Mouse (Mus musculus): ENCODE measurements around the gene Ap1b1.

Gene Ap1b1

DNA sequence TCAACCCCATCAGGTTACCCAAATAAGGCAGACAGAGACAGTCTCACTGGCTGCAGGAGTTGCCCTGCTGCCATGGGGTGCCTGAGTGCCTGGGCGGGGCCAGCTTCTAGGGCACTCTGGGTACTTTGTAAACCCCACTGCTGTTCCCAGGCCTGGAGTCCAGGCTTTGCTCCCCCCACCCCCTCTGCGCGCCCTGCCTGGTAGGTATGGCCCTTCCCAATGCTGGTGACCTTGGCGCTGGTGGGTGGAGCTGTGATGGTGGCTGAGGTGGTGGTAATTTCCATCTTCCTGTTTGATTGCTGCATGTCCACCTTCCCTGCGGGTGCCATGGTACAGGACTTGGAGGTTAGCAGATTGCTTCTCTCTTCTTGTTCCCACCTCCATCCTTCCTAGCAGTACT, 54.0 kb downstream of the Ap1b1 start:
- DNase-seq = no peak

DNA sequence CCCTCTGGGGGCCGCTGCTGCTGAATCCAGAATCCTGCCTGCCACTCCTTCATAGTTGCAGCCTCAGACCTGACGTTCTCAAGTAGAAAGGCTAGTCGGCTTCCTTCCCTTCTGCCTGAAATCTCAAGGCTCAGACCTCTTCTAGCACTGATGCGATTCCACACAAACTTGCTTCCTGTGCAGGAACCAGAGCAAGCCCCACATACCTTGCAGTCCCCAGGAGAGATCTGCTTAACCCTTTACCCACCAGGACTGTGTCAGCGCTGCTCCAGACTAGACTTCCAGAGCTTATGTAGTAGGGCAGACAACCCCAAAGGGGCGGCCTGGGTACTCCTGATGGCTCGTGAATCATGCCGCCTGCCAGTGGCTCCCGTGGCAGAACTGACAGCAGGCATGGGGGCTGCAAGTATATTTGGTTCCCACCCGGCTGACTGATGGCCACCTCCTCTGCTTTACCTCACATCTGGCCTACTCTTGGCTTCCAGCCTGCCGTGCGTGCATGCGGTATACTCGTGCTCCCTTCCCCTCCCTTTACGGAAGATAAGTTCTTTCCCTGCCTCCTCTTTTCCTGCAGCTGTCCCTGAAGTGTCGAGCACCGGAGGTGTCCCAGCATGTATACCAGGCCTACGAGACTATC, 54.6 kb downstream of the Ap1b1 start:
- DNase-seq = no peak

DNA sequence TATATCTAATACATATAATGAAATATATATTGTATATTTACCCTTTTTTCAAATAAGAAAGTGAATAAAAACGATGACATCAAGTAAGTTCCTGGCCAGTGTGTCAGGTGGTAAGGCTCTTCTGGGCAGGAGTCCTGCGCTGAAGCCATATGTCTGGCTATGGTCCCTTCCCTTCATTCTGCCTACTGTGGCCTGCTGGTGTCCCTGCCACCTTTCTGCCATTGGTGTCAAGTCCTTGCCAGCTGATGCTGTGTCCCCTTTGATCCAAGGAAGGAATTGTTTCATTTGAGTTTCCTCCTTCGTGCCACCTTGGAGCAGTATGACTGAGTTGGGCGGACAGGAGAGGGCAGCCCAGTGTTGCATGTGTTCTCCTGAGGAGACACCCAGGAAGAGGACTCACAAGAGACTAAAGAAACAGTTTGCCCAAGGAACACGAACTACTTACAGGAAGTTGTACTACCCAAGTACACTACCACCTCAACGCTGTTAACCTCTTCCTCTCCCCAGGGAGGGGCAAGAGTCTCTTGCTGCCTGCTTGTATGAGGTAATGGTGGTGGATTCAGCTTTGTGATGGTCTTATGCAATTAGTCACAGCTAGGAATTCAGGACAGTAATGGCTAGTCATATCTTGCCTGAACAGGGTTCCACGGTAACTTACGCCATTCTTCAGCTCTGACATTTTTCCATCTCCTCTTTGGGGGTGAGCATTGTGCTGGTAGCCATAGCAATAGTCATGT, 56.2 kb downstream of the Ap1b1 start:
- no peak for DNase-seq

DNA sequence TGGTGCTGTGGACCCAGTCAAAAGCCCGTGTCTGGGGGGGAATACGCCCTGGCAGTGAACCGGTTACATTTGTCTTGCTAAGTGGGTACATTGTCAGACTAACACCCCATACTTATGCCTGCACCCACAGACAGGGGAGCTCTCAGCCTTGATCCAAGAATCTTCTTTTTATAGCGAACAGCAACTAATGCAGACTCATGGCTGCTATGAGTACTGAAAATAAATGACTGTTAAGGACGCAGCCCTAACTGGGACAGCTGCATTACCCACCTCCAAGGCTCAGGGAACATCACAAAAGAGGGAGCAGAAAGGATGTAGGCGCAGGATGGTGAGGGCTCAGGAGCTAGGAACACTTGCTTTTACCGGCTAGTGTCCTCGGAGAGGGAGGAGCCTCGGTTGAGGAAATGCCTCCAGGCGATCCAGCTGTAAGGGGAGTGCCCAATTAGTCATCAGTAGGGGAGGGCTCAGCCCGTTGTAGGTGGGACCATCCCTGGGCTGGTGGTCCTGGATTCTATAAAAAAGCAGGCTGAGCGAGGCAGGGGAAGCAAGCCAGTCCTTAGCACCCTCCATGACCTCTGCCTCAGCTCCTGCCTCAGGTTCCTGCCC, 59.8 kb downstream of the Ap1b1 start:
- no peak for DNase-seq

DNA sequence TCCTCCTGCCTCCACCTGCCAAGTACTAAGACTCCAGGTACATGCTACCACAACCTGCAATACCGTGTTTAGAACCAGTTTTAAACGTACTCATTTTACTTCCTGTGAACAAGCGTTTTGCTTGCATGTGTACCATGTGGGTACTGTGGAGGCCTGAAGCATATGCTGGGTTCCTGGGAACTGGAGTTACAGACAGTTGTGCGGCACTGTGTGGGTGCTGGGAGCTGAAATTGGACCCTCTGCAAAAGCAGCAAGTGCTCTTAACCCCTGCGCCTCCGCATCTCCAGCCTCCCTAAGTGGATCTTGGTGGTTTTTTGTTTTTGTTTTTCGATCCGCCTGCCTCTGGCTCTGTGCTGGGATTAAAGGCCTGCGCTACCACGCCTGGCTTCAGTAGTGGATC, 65.0 kb downstream of the Ap1b1 start:
- DNase-seq = no peak

DNA sequence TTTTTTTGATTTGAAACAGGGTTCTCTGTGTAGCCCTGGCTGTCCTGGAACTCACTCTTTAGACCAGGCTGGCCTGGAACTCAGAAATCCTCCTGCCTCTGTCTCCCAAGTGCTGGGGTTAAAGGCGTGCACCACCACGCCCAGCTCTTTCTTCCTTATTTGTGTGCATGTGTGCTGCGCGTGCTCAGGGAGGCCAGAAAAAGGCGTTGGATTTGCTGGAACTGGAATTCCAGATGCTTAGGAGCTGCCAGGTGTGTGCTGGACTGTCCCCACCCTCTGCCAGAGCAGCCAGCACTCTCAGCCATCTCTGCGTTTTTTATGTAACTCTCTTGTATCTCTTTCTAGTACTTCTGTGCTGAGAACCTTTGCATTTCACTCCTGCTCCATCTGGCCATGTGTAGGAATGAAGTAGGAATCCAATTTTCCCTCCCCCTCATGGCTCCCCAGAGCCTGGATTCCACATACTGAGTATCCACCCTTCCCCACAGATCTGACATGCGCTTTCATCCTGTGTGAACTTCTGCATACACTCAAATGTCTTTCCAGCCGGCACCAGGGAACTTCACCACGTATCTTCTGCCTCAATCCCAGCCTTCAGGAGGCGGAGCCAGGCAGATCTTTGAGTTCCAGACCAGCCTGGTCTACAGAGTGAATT, 65.7 kb downstream of the Ap1b1 start:
- DNase-seq = no peak

DNA sequence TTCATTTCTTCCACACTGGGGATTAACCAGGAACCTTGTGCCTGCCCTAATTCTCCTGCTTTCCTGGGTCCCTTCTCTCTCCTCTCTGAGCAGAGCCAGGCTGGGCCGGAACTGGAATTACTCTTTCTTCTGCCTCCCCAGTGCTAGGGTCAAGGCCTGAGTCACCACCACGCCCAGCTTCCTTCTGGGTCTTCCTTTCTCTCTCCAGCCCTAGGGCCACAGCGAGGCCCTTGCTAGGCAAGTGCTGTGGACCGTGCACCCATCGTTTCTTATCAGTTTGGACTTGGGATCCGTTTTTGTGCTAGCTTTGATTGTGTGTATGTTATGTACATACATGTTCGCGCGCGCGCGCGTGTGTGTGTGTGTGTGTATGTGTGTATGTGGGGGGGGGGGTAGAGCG, 67.5 kb downstream of the Ap1b1 start:
- DNase-seq = no peak

DNA sequence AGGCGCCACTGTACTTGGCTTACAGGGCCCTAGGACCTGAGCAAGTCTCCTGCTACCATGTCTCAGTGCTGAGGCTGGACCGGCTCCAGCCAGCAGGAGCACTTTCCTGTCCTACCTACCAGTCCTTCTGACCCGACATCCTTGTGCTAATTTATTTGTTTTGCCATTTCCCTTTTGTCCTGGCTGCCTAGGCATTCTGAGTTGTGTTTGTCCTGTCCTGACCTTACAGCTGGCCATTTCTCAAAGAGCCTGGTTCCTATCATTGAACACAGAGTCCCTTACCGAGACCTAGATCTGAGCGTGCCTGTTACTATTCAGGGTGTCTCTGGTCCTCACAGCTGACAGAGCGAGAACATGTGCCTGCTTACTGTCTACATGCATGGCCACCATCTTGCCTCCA, 68.2 kb downstream of the Ap1b1 start:
- DNase-seq = no peak

DNA sequence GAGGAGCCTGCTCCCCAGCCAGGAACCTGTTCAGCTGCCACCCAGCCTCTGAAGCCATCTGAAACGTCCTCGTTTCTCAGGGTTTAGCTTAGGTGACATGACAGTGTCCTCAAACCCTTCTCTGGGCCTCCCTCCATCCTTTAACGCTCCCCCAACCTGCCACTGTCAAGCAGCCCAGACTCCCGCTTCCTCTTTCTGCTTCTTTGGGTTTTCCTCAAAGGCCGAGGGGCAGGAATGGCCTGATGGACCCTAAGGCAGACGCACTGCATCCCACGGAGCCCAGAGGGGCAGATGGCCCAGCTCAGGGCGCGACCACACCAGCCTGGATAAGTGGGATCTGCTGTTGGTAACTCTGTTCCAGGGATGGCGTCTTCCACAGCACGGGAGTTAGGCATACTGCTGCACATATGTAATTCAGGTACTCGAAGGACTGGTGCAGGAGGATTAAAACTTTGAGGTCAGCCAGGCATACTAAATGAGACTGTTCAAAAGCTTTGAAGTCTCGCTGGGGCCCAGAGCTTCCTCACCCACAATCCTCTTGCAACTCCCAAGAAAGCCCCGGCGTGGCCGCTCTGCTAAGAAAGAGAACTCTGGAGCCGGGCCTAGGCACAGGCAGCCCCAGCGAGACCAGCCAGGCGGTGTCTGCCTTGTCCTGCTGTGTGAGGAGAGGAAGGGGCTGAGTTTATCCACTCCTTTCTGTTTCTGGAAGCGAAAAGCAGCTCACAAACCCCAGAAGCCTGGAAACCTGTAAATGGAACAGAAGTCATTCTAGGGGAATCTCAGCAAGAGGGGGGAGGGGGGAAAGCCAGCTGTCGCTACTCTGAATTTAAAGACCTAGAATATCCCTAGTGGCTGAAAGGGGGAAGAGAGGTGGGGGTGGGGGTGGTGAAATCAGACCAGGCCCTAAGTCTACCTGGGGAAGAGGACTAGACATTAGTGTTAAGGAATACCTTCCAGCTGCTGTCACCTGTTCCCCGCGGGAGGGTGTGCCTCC, 69.6 kb downstream of the Ap1b1 start:
- DNase-seq = no peak

DNA sequence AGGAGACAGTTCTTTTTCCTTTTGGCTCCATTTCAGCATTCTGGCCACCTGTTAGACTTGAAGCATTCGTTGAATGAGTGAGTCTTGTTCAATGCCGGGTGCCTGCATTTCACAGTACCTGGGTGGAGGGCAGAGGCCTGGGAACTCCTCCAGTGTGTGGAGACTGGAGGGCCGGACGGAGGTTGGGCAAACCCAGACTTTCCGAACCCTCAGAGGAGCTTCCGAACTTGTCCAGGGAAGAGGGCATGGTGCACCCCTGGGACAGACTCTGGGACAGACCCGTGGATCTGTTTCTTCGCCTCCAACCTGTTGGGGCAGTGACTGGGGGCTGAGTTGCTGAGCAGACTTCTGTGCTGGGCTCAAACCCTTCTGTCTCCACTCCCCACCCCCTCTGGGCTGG, 70.4 kb downstream of the Ap1b1 start:
- DNase-seq = no peak

DNA sequence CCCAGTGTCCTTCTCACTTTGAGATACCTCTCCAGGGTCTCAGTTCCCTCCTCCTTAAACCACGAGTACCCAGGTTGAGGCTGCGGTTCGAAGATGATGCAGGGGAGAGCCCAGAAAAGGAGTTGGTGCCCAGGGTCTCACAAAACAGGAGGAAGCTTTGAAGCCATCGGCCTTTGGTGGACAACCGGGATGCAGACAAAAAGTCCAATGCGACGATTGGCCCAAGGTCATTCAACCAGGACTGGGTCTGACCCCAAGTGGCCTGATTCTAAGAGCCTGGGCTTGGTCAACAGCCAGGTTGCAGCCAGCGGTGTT, 70.9 kb downstream of the Ap1b1 start:
- no peak for DNase-seq

DNA sequence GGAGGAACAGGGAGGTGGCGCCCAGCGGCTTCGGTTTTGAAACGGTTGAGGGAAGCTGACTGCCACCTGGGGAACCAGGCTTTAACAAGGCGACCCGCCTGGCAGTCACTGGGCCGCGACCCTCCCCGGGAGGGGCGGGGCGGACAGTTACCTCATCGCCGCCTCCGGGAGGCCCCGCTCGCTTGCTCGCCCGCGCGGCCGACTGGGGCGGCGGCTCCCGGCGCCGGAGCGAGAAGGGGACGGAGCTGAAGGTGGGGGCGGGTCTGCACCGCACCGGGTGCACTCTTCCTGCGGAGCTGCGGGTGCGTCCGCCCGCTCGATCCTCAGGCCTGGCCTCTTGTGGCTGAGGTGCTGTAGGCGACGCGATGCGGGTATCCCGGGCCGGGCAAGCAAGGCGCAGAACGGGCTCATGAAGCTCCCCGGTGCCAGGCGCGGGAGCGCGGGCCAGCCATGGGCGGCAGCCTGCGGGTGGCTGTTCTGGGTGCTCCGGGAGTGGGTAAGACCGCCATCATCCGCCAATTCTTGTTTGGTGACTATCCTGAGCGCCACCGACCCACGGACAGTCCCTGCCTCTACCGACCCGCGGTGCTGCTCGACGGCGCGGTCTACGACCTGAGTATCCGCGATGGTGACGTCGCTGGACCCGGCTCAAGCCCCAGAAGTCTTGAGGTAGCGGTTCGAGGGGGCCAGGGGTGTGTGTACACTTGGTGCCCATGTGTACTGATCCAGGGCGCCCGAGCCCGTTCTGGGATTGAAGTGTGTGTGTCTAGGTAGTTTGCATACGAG, 71.4 kb downstream of the Ap1b1 start, which contains the start of gene Rasl10a:
Gene Rasl10a (plus strand): TSS at position 273 of the 786 bp plus-strand sequence.
- peak; percentile 73 for DNase-seq

DNA sequence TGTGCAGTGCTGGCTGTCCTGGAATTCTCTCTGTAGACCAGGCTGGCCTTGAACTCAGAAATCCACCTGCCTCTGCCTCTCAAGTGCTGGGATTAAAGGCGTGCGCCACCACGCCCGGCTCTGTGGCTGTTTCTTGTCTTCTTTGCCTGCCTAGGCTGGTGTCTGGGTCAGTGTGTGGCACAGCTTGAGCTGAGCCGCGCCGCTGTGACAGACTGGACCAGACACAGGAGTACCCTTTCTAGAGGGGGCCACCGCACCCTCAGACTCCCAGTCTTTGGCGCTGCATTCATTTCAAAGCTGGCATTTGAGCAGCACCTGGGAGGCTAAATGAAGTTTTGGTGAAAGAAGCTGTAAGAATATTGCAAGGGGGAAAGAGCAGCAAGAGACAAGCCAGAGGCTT, 72.2 kb downstream of the Ap1b1 start:
- DNase-seq = peak; percentile 24

DNA sequence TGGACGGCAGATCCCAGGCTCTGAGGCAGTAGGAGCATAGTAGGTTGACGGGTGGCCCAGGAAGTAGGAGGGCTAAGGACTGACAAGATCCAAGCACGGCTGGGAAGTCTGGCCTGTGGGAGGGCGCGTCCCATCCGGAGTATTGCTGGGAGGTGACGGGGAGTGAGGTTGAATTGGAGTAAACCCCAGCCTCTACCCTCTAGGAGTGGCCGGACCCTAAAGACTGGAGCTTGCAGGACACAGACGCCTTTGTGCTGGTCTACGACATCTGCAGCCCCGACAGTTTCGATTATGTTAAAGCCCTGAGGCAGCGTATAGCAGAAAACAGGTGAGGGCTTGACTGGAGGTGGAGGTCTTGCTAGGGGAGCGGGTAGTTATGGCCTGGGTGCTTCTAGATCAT, 72.6 kb downstream of the Ap1b1 start:
- peak; percentile 27 for DNase-seq

DNA sequence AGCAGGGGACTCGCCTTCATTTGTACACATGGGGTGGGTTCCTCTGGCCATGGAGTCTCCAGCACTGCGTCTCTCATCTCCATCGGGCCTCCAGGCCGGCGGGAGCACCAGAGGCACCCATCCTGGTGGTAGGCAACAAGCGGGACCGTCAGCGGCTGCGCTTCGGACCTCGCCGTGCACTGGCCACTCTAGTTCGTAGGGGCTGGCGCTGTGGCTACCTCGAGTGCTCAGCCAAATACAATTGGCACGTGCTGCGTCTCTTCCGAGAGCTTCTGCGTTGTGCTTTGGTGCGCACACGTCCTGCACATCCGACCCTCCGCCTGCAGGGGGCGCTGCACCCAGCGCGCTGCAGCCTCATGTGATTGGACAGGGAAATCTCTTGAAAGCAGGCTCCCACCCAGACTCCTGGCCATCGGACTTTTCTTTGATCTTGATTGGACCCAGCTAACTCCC, 73.1 kb downstream of the Ap1b1 start:
- DNase-seq = peak; percentile 66

DNA sequence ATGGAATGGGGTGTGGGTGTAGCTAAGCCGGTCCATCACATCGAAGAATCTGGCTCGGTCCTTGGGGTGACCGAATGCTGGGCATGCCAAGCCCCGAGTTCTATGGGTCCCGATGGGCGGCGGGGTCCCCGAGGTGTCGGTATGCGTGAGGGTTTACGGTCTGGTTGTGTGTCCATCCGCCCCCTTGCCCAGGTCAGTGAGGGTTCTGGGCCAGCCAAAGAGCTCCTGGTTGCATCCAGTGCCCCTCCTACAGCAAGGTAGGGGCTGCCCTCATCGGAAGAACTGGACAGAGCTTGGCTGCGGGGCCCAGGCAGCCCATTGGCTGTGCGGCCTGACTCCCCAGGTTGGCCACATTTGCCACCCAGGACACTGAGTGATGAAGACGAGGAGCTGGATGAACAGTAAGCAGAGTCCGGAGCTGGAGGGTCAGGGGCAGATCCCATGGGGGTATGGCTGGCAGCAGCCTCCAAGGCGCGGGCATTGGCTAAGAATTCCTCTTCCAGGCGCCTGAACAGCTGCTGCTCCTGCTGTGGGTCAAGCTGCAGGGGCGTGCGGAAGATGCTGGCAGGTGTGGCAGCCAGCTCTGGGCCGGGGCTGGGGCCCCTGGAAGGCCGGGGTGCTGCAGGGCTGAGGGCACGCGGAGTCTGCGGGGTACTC, 74.3 kb downstream of the Ap1b1 start:
- no peak for DNase-seq

DNA sequence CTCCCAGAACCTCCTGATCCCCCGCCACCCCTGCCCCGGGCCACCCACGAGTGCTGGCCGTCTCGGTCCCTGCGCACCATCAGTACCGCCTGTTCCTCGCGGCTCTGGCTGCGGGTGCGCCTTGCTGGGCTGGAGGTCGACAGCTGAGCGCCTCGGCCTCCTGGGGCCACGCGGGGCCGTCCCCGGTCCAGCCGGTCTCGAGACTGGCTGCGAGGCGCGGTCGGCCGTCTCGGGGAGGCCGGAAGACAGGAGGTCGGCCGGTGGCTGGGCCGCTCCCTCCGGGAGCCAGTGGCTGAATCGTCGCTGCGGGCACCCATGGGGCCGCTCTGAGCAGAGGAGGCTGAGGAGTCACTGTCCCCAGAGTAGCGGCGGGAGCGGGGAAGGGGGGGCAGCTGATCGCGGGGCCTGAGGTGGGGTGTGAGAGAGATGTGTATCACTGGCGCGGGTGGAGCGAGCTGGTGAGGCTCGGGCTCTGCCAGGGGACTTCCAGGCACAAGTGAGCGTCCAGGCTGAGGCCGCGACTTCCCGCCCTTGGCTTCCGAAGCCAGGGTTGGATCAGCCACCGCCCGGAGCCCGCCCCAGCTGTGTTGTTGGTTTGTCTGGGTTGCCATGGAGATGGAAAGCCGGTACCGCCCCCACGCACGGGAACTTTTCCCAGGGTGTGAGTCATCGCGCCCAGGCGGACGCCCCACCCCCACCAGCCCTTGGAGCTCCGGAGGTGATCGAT, 75.0 kb downstream of the Ap1b1 start:
- peak; percentile 61 for DNase-seq

DNA sequence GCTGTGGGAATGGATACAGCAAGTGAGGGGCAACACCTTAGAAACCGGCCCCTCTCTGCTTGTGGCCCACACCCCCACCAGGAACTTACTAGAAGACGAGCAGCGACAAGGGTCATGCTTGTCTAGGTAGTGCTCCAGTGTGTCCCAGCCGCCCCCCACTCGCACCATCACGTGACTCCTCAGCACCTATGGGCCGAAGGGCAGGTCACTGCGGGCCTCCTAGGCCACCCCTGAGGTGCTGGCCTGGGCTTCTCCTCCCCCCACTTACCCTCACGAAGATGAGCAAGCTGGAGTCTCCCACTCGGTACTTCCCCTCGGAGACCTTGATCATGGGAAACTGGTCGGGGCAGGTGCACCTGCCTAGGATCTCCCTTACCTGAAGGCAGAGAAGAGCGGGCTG, 75.7 kb downstream of the Ap1b1 start:
- DNase-seq = no peak

DNA sequence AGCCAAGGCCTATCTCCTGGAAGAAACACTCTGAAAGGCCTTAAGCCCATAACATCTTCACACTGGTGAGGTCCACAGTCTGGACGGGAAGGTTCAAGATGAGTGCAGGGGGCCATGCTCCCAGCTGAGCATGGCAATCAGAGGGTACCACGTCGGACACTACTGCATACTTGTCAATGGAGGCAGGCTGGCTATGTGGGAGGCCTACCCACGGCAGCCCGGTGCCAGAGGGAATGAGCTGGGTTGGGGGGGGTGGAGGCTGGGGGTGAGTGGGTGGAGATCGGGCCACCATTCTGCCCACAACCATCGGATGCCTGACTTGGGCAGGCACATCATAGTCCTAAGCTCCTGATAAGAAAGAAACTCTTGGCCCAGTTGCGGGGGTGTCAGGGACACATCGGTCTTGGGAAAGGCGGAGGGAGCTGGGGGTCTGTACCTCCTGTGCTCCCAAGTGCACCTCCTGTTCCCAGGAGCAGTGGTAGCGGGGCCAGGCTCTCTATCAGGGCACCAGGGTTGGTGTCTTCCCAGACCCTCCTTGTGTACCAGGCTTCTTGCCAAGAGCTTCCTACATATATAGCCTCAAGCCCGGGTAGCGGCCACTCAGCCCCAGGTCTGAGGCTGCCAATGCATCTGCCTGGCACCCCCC, 76.4 kb downstream of the Ap1b1 start:
- DNase-seq = no peak
